Mouse (Mus musculus) neural tube, embryonic 15.5 days (tissue): ENCODE data around the gene Lpcat2b. TPM values are rescaled to one million over a fixed set of nuclear protein-coding genes. Genes with fewer than 3 reads are reported as not detected.

Source experiments
- ATAC-seq: fragments of 200-750 bp; cut with Nextera tagmentation; 2 replicates; pipeline ENCODE4 v1.8.0; 2017; ENCODE audit warnings: mild to moderate bottlenecking, moderate TSS enrichment, moderate library complexity; ENCODE audit not compliant: low FRiP score
- H3K27ac ChIP-seq: fragments of 300-500 bp; sonication (generic); replicated peaks from 2 replicates; pipeline ENCODE4 v1.5.1; 2015; ENCODE audit warnings: mild to moderate bottlenecking, inconsistent platforms
- H3K27me3 ChIP-seq: fragments of 300-500 bp; sonication (generic); replicated peaks from 2 replicates; pipeline ENCODE4 v1.6.1; 2015; ENCODE audit warnings: inconsistent platforms
- H3K36me3 ChIP-seq: fragments of 300-500 bp; sonication (generic); 2 replicates; pipeline ENCODE4 v1.6.1; 2015; ENCODE audit warnings: inconsistent platforms
- H3K4me1 ChIP-seq: fragments of 300-500 bp; sonication (generic); 2 replicates; pipeline ENCODE4 v1.6.1; 2015; ENCODE audit warnings: inconsistent platforms
- H3K4me2 ChIP-seq: fragments of 300-500 bp; sonication (generic); 2 replicates; pipeline ENCODE4 v1.6.1; 2015; ENCODE audit warnings: inconsistent platforms, mild to moderate bottlenecking, moderate library complexity
- H3K4me3 ChIP-seq: fragments of 300-500 bp; sonication (generic); replicated peaks from 2 replicates; pipeline ENCODE4 v1.5.1; 2015; ENCODE audit warnings: mild to moderate bottlenecking, inconsistent platforms
- H3K9ac ChIP-seq: fragments of 300-500 bp; sonication (generic); replicated peaks from 2 replicates; pipeline ENCODE4 v1.6.1; 2015; ENCODE audit warnings: mild to moderate bottlenecking, inconsistent platforms
- H3K9me3 ChIP-seq: fragments of 300-500 bp; sonication (generic); replicated peaks from 2 replicates; pipeline ENCODE4 v1.6.1; 2016; ENCODE audit warnings: inconsistent platforms
- WGBS: fragments of 180-500 bp; shearing (Covaris S2); methylation state at CpG from one replicate; pipeline ENCODE4 v1.1.7; 2015; ENCODE audit warnings: mixed read lengths; 5-methylcytosine and 5-hydroxymethylcytosine counted together
- polyA plus RNA-seq: library from polyadenylated mRNA; unstranded; fragments of >200 nt; fragmentation: Nextera tagmentation; extraction: Ambion mirVana; gene quantifications from 2 replicates; pipeline ENCODE4 v1.2.1, GENCODE M21; 2015

The Lpcat2b gene
- polyA plus RNA-seq, 1 experiment from 2014 or later: not detected

GRCm38 (mm10) chr5:107449620-107450019 is 18.3 kb downstream of the Lpcat2b start:
- no peaks in the 10 kb centered on the region for H3K4me1 ChIP-seq
- no peak overlapping the region for H3K27ac ChIP-seq
- WGBS: 92% methylated on average over 5 of the region's 5 CpGs
- peaks cover 5% of the 10 kb centered on the region; the same call in 1 of the 2 replicates for H3K36me3 ChIP-seq
- no peak overlapping the region for H3K4me3 ChIP-seq
- ATAC-seq: no peak
- H3K27me3 ChIP-seq: no peaks in the 10 kb centered on the region
- H3K9me3 ChIP-seq: no peaks in the 10 kb centered on the region
- H3K9ac ChIP-seq: no peak overlapping the region
- no peak overlapping the region for H3K4me2 ChIP-seq

- H3K36me3 ChIP-seq: peaks cover 5% of the 10 kb centered on the region; the same call in 1 of the 2 replicates
- H3K4me1 ChIP-seq: no peaks in the 10 kb centered on the region
- no peak overlapping the region for H3K4me3 ChIP-seq
- no peak overlapping the region for H3K9ac ChIP-seq
- H3K27ac ChIP-seq: no peak overlapping the region
- no peak overlapping the region for H3K4me2 ChIP-seq
- 96% methylated on average over 5 of the region's 5 CpGs for WGBS
- no peaks in the 10 kb centered on the region for H3K9me3 ChIP-seq
- no peak for ATAC-seq
- H3K27me3 ChIP-seq: no peaks in the 10 kb centered on the region
Measured at GRCm38 (mm10) chr5:107450299-107450698, 18.9 kb downstream of the Lpcat2b start.

- Histone ChIP-seq H3K4me3 (no peak overlapping the region), H3K9ac (no peak overlapping the region), H3K36me3 (no peaks in the 10 kb centered on the region), H3K4me1 (no peaks in the 10 kb centered on the region), H3K27ac (no peak overlapping the region), H3K4me2 (no peak overlapping the region), H3K9me3 (no peaks in the 10 kb centered on the region), H3K27me3 (no peaks in the 10 kb centered on the region)
- 92% methylated on average over 4 of the region's 4 CpGs for WGBS
- ATAC-seq: no peak
Measured at GRCm38 (mm10) chr5:107462147-107463076, 31.1 kb downstream of the Lpcat2b start.

- 31% methylated on average over 5 of the region's 5 CpGs for WGBS
- Histone ChIP-seq H3K36me3 (peaks cover 6% of the 10 kb centered on the region; the same call in 1 of the 2 replicates), H3K27ac (no peak overlapping the region), H3K9me3 (no peaks in the 10 kb centered on the region), H3K4me2 (no peak overlapping the region), H3K9ac (no peak overlapping the region), H3K4me3 (no peak overlapping the region), H3K27me3 (no peaks in the 10 kb centered on the region), H3K4me1 (no peaks in the 10 kb centered on the region)
- ATAC-seq: no peak
Measured at GRCm38 (mm10) chr5:107466501-107466900, 35.2 kb downstream of the Lpcat2b start.

- no peaks in the 10 kb centered on the region for H3K9me3 ChIP-seq
- ATAC-seq: no peak
Measured at GRCm38 (mm10) chr5:107467098-107467497, 35.7 kb downstream of the Lpcat2b start.

GRCm38 (mm10) chr5:107470600-107471329 is 39.4 kb downstream of the Lpcat2b start:
- WGBS: 71% methylated on average over 10 of the region's 10 CpGs
- Histone ChIP-seq H3K27ac (no peak overlapping the region), H3K4me3 (no peak overlapping the region), H3K9me3 (no peaks in the 10 kb centered on the region), H3K27me3 (no peaks in the 10 kb centered on the region), H3K9ac (no peak overlapping the region), H3K4me1 (no peaks in the 10 kb centered on the region), H3K36me3 (peaks cover 14% of the 10 kb centered on the region), H3K4me2 (no peak overlapping the region)
- no peak for ATAC-seq

More at GRCm38 (mm10) chr5:107467098-107467497, 35.7 kb downstream of the Lpcat2b start:
- 85% methylated on average over 4 of the region's 4 CpGs for WGBS
- Histone ChIP-seq H3K27ac (no peak overlapping the region), H3K27me3 (no peaks in the 10 kb centered on the region), H3K4me3 (no peak overlapping the region), H3K4me1 (no peaks in the 10 kb centered on the region), H3K4me2 (no peak overlapping the region), H3K9ac (no peak overlapping the region), H3K36me3 (peaks cover 6% of the 10 kb centered on the region; the same call in 1 of the 2 replicates)

GRCm38 (mm10) chr5:107480194-107480593 is 48.8 kb downstream of the Lpcat2b start:
- H3K4me2 ChIP-seq: no peak overlapping the region
- ATAC-seq: no peak
- no peaks in the 10 kb centered on the region for H3K4me1 ChIP-seq
- no peaks in the 10 kb centered on the region for H3K9me3 ChIP-seq
- no peaks in the 10 kb centered on the region for H3K27me3 ChIP-seq
- no peak overlapping the region for H3K4me3 ChIP-seq
- H3K27ac ChIP-seq: no peak overlapping the region
- peaks cover 3% of the 10 kb centered on the region for H3K36me3 ChIP-seq
- H3K9ac ChIP-seq: no peak overlapping the region
- WGBS: 96% methylated on average over 2 of the region's 2 CpGs

Other genes with a start within 250 kb of the Lpcat2b start
- gene Tgfbr3, start 141.9 kb upstream of the Lpcat2b start, polyA plus RNA-seq: 6.6 and 10.1 TPM in 2 replicates
- 4.3 and 4.7 TPM in 2 replicates for gene Brdt, start 100.4 kb upstream of the Lpcat2b start, polyA plus RNA-seq
- gene Ephx4, start 28.8 kb upstream of the Lpcat2b start, polyA plus RNA-seq: 3.8 and 5.4 TPM in 2 replicates
- 17.8 and 19.5 TPM in 2 replicates for gene Btbd8, start 6.4 kb downstream of the Lpcat2b start, polyA plus RNA-seq
- 0.37 and 0.72 TPM in 2 replicates for gene Gm42669, start 76.1 kb downstream of the Lpcat2b start, polyA plus RNA-seq
- 0.29 and 0.36 TPM in 2 replicates for gene 1700028K03Rik, start 103.2 kb downstream of the Lpcat2b start, polyA plus RNA-seq
- gene Rpap2, start 165.8 kb downstream of the Lpcat2b start, polyA plus RNA-seq: 21.4 and 25.6 TPM in 2 replicates
- 31.8 and 37.4 TPM in 2 replicates for gene Glmn, start 166.3 kb downstream of the Lpcat2b start, polyA plus RNA-seq